Mouse (Mus musculus) left cerebral cortex, postnatal 14 days (tissue): ENCODE data around the gene Vmn1r226. TPM values are rescaled to one million over a fixed set of nuclear protein-coding genes. Genes with fewer than 3 reads are reported as not detected.

ENCODE experiments used
- DNase-seq, 2 experiments: peaks; one replicate each; pipeline ENCODE4 v3.0.0; 2021 to 2022; ENCODE audit warnings: low spot score in 2 of 2, mixed read lengths in 1 of 2
- intact Hi-C: fragments of 180-260 bp; cut with DNase I; formaldehyde crosslinking; loops from one replicate; pipeline ENCODE4 v1.15.1; 2025
- long read RNA-seq, 2 experiments: library from polyadenylated mRNA; stranded (forward); transcript quantifications; one replicate each; pipeline ENCODE4 v2.0.0; 2021
- total RNA-seq, 2 experiments: library from RNA; stranded (reverse); gene quantifications; 2 replicates each; pipeline ENCODE4 v1.2.3; 2021

Vmn1r226 gene
- not detected for total RNA-seq
- long read RNA-seq, experiment 1 = 0 reads
- long read RNA-seq, experiment 2 = 0 reads

- intact Hi-C loops = no loop called here
- no peak for DNase-seq
Observed at GRCm38 (mm10) chr17:20682543-20682942, at the start of gene Vmn1r226. Gene Vmn1r226, plus strand, starts transcription at chr17:20682843.

GRCm38 (mm10) chr17:20729543-20729942, 46.9 kb downstream of the Vmn1r226 start, which contains the start of gene Vmn1r227:
Gene Vmn1r227, plus strand, starts transcription at chr17:20729843.
- intact Hi-C loops = no loop called here
- no peak for DNase-seq

Other genes with a start within 250 kb of the Vmn1r226 start
- gene Vmn2r108, start 201.5 kb upstream of the Vmn1r226 start, total RNA-seq = under 1 TPM in 1 of 2 experiments, not detected in 1; 0.07 TPM
- gene Vmn1r225, start 184.7 kb upstream of the Vmn1r226 start, total RNA-seq = not detected
- gene Vmn2r109, start 118.1 kb upstream of the Vmn1r226 start, total RNA-seq = not detected
- gene Vmn2r110, start 86.4 kb upstream of the Vmn1r226 start, total RNA-seq = not detected
- not detected for gene Fpr-rs3, start 58.0 kb upstream of the Vmn1r226 start, total RNA-seq
- gene Vmn1r227, start 47.0 kb downstream of the Vmn1r226 start, total RNA-seq = not detected
- gene Vmn1r228, start 103.3 kb downstream of the Vmn1r226 start, total RNA-seq = not detected
- under 1 TPM; 0.08 to 0.11 TPM for gene Vmn1r229, start 128.7 kb downstream of the Vmn1r226 start, total RNA-seq
- not detected for gene Vmn1r230, start 157.6 kb downstream of the Vmn1r226 start, total RNA-seq
- gene Vmn1r231, start 222.2 kb downstream of the Vmn1r226 start, total RNA-seq = under 1 TPM in 1 of 2 experiments, not detected in 1; 0.13 TPM
- gene Vmn1r232, start 236.9 kb downstream of the Vmn1r226 start, total RNA-seq = not detected